27 mouse cellular contexts compared by ENCODE assay signal in the genomic region with DNA sequence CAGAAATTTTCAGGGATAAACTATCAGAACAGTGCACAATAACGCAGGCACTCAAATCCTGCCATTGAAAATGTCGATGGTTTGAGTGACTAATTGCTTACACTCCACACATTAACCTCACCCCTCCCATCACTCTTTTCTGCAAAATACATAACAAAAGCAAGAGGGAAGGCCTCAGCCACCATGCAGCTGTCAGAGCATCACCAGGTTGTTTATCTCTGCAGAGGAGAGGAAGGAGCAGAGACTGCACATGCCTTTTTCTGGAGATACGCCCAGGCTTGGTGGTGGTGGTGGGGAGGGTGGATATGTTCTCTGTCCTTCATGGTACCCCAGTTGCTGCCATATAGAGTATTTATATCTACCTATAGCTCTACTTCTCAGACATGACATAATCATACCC.
DNase-seq lines count a peak whose midpoint lies in the region; ATAC-seq and TF ChIP-seq lines count a peak whose summit lies in the region.
"Had no signal": no experiment of that assay in that cellular context is flagged by ENCODE, and none has a peak within 500 bp of the region (broad histone marks: within the 10 kb centered on the region; RNA-seq: fewer than 3 reads in every experiment).

No protein-coding gene starts in this region.

- 0 out of 2 replicates have a peak, but pooled peaks have one; percentile 32 for ATAC-seq in hindbrain, postnatal 0 days
- ATAC-seq in hindbrain, embryonic 11.5 days (ENCODE audit: low FRiP score) = no peak
- ATAC-seq in forebrain, postnatal 0 days = peak; percentile 45; the same call in 1 of the 2 replicates
- no peak for ATAC-seq in midbrain, embryonic 11.5 days (ENCODE audit: low FRiP score)
- ATAC-seq: inflammation-experienced regulatory T-cells, adult 6 months; midbrain, embryonic 16.5 days had no signal

- H3K27me3 ChIP-seq in hindbrain, postnatal 0 days (ENCODE audit: insufficient read depth, low read length) = no peaks in the 10 kb centered on the region
- no peaks in the 10 kb centered on the region for H3K27me3 ChIP-seq in hindbrain, embryonic 11.5 days (ENCODE audit: control insufficient read depth, insufficient read depth, low read length)
- H3K27me3 ChIP-seq in forebrain, postnatal 0 days (ENCODE audit: insufficient read depth, low read length) = no peaks in the 10 kb centered on the region
- no peaks in the 10 kb centered on the region for H3K27me3 ChIP-seq in midbrain, embryonic 11.5 days (ENCODE audit: control insufficient read depth, insufficient read depth, low read length)
- H3K27me3 ChIP-seq: liver, embryonic 15.5 days; lung, embryonic 15.5 days; megakaryocyte, embryonic 14.5 days had no signal

- no peak overlapping the region for H3K4me2 ChIP-seq in hindbrain, postnatal 0 days (ENCODE audit: low read depth, low read length)
- H3K4me2 ChIP-seq in hindbrain, embryonic 11.5 days (replicated peaks; ENCODE audit: low read depth, low read length) = no peak overlapping the region
- no peak overlapping the region for H3K4me2 ChIP-seq in forebrain, postnatal 0 days (ENCODE audit: low read depth)
- no peak overlapping the region for H3K4me2 ChIP-seq in midbrain, embryonic 11.5 days
- H3K4me2 ChIP-seq: heart, embryonic 11.5 days; liver, embryonic 15.5 days; lung, embryonic 15.5 days had no signal

- H3K4me3 ChIP-seq in hindbrain, postnatal 0 days (ENCODE audit: low read length) = no peak overlapping the region
- no peak overlapping the region for H3K4me3 ChIP-seq in hindbrain, embryonic 11.5 days (ENCODE audit: low read depth, low read length)
- no peak overlapping the region for H3K4me3 ChIP-seq in forebrain, postnatal 0 days (ENCODE audit: low read depth, low read length)
- H3K4me3 ChIP-seq in midbrain, embryonic 11.5 days (ENCODE audit: low read depth, low read length) = no peak overlapping the region
- H3K4me3 ChIP-seq: hindbrain, embryonic 10.5 days; left cerebral cortex, adult 2 months; limb, embryonic 10.5 days; liver, embryonic 15.5 days; lung, embryonic 15.5 days; megakaryocyte, embryonic 14.5 days had no signal

- H3K9ac ChIP-seq in hindbrain, postnatal 0 days (replicated peaks; ENCODE audit: low read length) = no peak overlapping the region
- no peak overlapping the region for H3K9ac ChIP-seq in hindbrain, embryonic 11.5 days (ENCODE audit: low read depth, low read length)
- H3K9ac ChIP-seq in forebrain, postnatal 0 days = no peak overlapping the region
- H3K9ac ChIP-seq in midbrain, embryonic 11.5 days (ENCODE audit: low read length) = no peak overlapping the region
- H3K9ac ChIP-seq: liver, embryonic 15.5 days; lung, embryonic 15.5 days had no signal

- H3K9me3 ChIP-seq in hindbrain, postnatal 0 days (ENCODE audit: low read length) = no peaks in the 10 kb centered on the region
- no peaks in the 10 kb centered on the region for H3K9me3 ChIP-seq in hindbrain, embryonic 11.5 days (ENCODE audit: control insufficient read depth, low read length)
- H3K9me3 ChIP-seq in forebrain, postnatal 0 days (ENCODE audit: low read length) = no peaks in the 10 kb centered on the region
- no peaks in the 10 kb centered on the region for H3K9me3 ChIP-seq in midbrain, embryonic 11.5 days (ENCODE audit: control insufficient read depth, low read length)
- H3K9me3 ChIP-seq: hindbrain, embryonic 10.5 days; limb, embryonic 10.5 days; liver, embryonic 15.5 days; lung, embryonic 15.5 days; megakaryocyte, embryonic 14.5 days had no signal

- 54% methylated on average over 3 of the region's 3 CpGs for WGBS in hindbrain, postnatal 0 days
- 64% methylated on average over 3 of the region's 3 CpGs for WGBS in hindbrain, embryonic 11.5 days
- 27% methylated on average over 3 of the region's 3 CpGs for WGBS in forebrain, postnatal 0 days
- 86% methylated on average over 3 of the region's 3 CpGs for WGBS in midbrain, embryonic 11.5 days

- TF ChIP-seq POLR2A in brain, embryonic 14.5 days (IDR thresholded peaks at IDR 0.05; ENCODE audit: borderline replicate concordance, extremely low read depth, insufficient read depth, insufficient read length, poor library complexity, severe bottlenecking) = no peak

- TF ChIP-seq CTCF in hindbrain, postnatal 0 days (IDR thresholded peaks at IDR 0.05; ENCODE audit: low read depth) = no peak
- TF ChIP-seq CTCF in brain, embryonic 14.5 days (IDR thresholded peaks at IDR 0.05; ENCODE audit: borderline replicate concordance, extremely low read depth, insufficient read depth, insufficient read length) = no peak
- TF ChIP-seq CTCF in forebrain, postnatal 0 days (IDR thresholded peaks at IDR 0.05; ENCODE audit: low read depth) = no peak

- no peaks in the 10 kb centered on the region for H3K36me3 ChIP-seq in hindbrain, postnatal 0 days (ENCODE audit: insufficient read depth, low read length)
- H3K36me3 ChIP-seq in hindbrain, embryonic 11.5 days (ENCODE audit: control insufficient read depth, insufficient read depth, low read length) = no peaks in the 10 kb centered on the region
- no peaks in the 10 kb centered on the region for H3K36me3 ChIP-seq in forebrain, postnatal 0 days (ENCODE audit: insufficient read depth)
- H3K36me3 ChIP-seq in midbrain, embryonic 11.5 days (ENCODE audit: control insufficient read depth, insufficient read depth, low read length) = no peaks in the 10 kb centered on the region
- H3K36me3 ChIP-seq: limb, embryonic 10.5 days; liver, embryonic 15.5 days; lung, embryonic 15.5 days had no signal

- H3K4me1 ChIP-seq in hindbrain, postnatal 0 days (ENCODE audit: insufficient read depth, low read length) = no peaks in the 10 kb centered on the region
- no peaks in the 10 kb centered on the region for H3K4me1 ChIP-seq in hindbrain, embryonic 11.5 days (replicated peaks; ENCODE audit: control insufficient read depth, insufficient read depth, low read length)
- H3K4me1 ChIP-seq in forebrain, postnatal 0 days (ENCODE audit: insufficient read depth) = no peaks in the 10 kb centered on the region
- no peaks in the 10 kb centered on the region; the same call in 1 of the 2 replicates for H3K4me1 ChIP-seq in midbrain, embryonic 11.5 days (ENCODE audit: control insufficient read depth, insufficient read depth, low read length)
- H3K4me1 ChIP-seq: limb, embryonic 10.5 days; liver, embryonic 15.5 days; lung, embryonic 15.5 days had no signal

- H3K27ac ChIP-seq in hindbrain, postnatal 0 days = no peak overlapping the region
- no peak overlapping the region for H3K27ac ChIP-seq in hindbrain, embryonic 11.5 days (ENCODE audit: low read depth, low read length)
- H3K27ac ChIP-seq in forebrain, postnatal 0 days (ENCODE audit: low read depth, low read length) = no peak overlapping the region
- H3K27ac ChIP-seq in midbrain, embryonic 11.5 days (ENCODE audit: low read depth, low read length) = no peak overlapping the region
- H3K27ac ChIP-seq: hindbrain, embryonic 10.5 days; kidney, postnatal 0 days; limb, embryonic 10.5 days; liver, embryonic 15.5 days; lung, embryonic 15.5 days; stomach, postnatal 0 days had no signal

- no peak for DNase-seq in hindbrain, postnatal 0 days (ENCODE audit: low spot score)
- DNase-seq in hindbrain, embryonic 11.5 days (ENCODE audit: low spot score) = no peak
- peak; percentile 12 for DNase-seq in R1 (ENCODE audit: low read depth, low spot score)
- DNase-seq in brain, embryonic 14.5 days (ENCODE audit: low read depth) = peak; percentile 73
- DNase-seq in forebrain, postnatal 0 days = no peak
- DNase-seq in thymus, postnatal 25 days = no peak
- DNase-seq in midbrain, embryonic 11.5 days (ENCODE audit: low spot score, missing footprints) = no peak
- DNase-seq: adrenal gland, postnatal 25 days; cerebellum, adult 11 months; cerebellum, postnatal 14 days; gastrocnemius, postnatal 14 days; heart, adult 11 months; kidney, adult 18-20 months; liver; lung, postnatal 36 days; thymus, adult 2 months had no signal

Comparison
In these comparisons a context has a peak if more than half of its experiments do, and no peak if none do; other contexts are left out.
1. ATAC-seq: peak in hindbrain, postnatal 0 days (single experiment) and forebrain, postnatal 0 days (single experiment); none in hindbrain, embryonic 11.5 days (single experiment) and midbrain, embryonic 11.5 days (single experiment).
2. DNase-seq: peak in R1 (single experiment) and brain, embryonic 14.5 days (single experiment); none in hindbrain, postnatal 0 days (single experiment), hindbrain, embryonic 11.5 days (single experiment), forebrain, postnatal 0 days (single experiment), thymus, postnatal 25 days (single experiment) and midbrain, embryonic 11.5 days (single experiment).